In the genomic region with DNA sequence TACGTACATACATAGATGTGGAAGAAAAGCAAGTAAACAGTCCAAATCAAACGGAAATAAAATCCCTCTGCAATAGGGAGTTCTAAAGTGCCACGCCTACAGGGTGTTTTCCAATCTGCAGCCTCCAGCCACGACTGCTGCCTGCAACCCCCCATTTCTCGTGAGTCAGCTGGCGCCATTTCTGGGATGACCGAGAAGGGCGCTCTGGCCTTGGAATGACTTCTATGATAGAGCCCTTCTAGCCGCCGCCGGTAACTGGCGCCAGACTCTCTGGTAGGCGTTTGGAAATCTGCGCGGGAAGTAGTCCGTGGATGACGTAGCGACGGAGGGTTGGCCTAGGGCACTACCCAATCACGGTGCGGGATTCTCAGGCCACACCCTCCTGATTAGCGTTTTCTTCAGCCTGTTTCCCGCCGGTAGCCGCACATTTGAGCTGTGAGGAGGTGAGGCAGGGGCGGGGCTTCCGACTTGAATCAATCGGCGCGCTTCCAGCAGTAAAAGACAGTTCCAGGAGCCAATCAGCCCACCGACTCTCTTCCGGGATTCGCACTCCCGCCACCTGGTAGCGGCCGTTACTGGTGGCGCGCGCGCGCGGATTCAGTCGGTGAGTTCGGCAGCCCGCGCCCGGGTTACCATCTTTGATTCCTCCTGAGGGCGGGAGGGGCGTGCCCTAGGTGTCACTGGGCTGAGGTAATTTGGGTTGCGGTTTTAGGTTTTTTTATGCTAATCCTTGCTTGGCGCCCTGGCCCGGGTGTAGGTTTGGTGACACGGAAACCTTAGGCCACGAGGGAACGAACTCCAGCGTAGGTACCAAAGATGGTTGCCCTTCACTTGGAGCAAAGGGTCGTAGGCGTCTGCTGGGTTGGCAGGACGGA, we compare ENCODE assay signal across 8 mouse cellular contexts. TPM values are rescaled to one million over a fixed set of nuclear protein-coding genes. Genes with fewer than 3 reads are reported as not detected.
A peak's percentile ranks its signal among the peaks of the same experiment; 100 is the strongest.
DNase-seq lines count a peak whose midpoint lies in the region; ATAC-seq lines count a peak whose summit lies in the region.

TSS of gene Mdc1 (plus strand) at position 440 of the 875 bp plus-strand sequence.

- peak; percentile 85 for ATAC-seq in inflammation-experienced regulatory T-cells, adult 6 months
- peak; percentile 82 for ATAC-seq in megakaryocyte-erythroid progenitor cell, adult 5-6 weeks (replicated peaks; ENCODE audit: low FRiP score, low TSS enrichment, poor library complexity, severe bottlenecking)

- intact Hi-C loops in gastrocnemius, postnatal 14 days (cut with DNase I; ENCODE audit: low total_unique reads), result no loop called here
- intact Hi-C loops in left cerebral cortex, postnatal 10 days (cut with DNase I), result no loop called here

- peak; percentile 100 for DNase-seq in adrenal gland, adult (ENCODE audit: inconsistent age in 2 of 2, low spot score in 1 of 2)
- DNase-seq in embryo, embryonic 10.5 days (ENCODE audit: low spot score), result peak; percentile 100
- DNase-seq in gastrocnemius, postnatal 14 days, result peak; percentile 99
- peak; percentile 100 for DNase-seq in left cerebral cortex, postnatal 10 days (ENCODE audit: extremely low spot score in 1 of 2, low spot score in 2 of 2)
- peak; percentile 99 for DNase-seq in right cerebral cortex, postnatal 25 days
- DNase-seq in urinary bladder, postnatal 4 days (ENCODE audit: low spot score in 2 of 2), result peak; percentile 98 to 99

RNA-seq across cellular contexts. Expression of gene Mdc1, which starts in this region (rescaled TPM):
- 1 to 10 TPM; 5.4 to 6.9 TPM for total RNA-seq in gastrocnemius, postnatal 14 days (2021)
- 10 to 100 TPM in 1 of 3 experiments, 1 to 10 TPM in 2; 6.1 to 10.7 (median 7.1) TPM for polyA plus RNA-seq in inflammation-experienced regulatory T-cells, adult 6 months (2017; shearing (Covaris generic))
- total RNA-seq in left cerebral cortex, postnatal 10 days (2021), result 10 to 100 TPM; 12.5 to 19.1 TPM
- 71.8 and 74.8 TPM in 2 replicates for total RNA-seq in megakaryocyte-erythroid progenitor cell, adult 5-6 weeks (2014; fragmentation: Nextera tagmentation)
- 18.4 and 19.8 TPM in 2 replicates for total RNA-seq in megakaryocyte-erythroid progenitor cell, adult 5-6 weeks (2017)

Comparison
In these comparisons a context has a peak if more than half of its experiments do, and no peak if none do; other contexts are left out.
1. Peak in every context shown above with its lines: DNase-seq and ATAC-seq.